Mouse (Mus musculus): ENCODE results near the gene Faf2.
"Not testable (repeated sequence)": the region's sequence is repeated elsewhere in the genome, so short reads cannot be mapped to it uniquely, and the experiment has no call there.

Gene Faf2

GRCm38 (mm10) chr13:54607204-54607603 lies 14.4 kb upstream of the Faf2 start:
- DNase-seq: no peak

- no peak for DNase-seq
These were observed 13.6 kb upstream of the Faf2 start for GRCm38 (mm10) chr13:54608002-54608401.

GRCm38 (mm10) chr13:54608666-54609065 lies 12.9 kb upstream of the Faf2 start:
- DNase-seq: peak; percentile 53 to 69

GRCm38 (mm10) chr13:54609301-54609700 lies 12.3 kb upstream of the Faf2 start:
- no peak for DNase-seq

GRCm38 (mm10) chr13:54610613-54610971 lies 11.0 kb upstream of the Faf2 start:
- no peak for DNase-seq

GRCm38 (mm10) chr13:54610972-54611754 lies 10.4 kb upstream of the Faf2 start, which contains the start of gene Cltb:
Cltb (minus strand) TSS chr13:54611344.
- DNase-seq: peak; percentile 98

- DNase-seq: not testable (repeated sequence)
These were observed 8.4 kb upstream of the Faf2 start for GRCm38 (mm10) chr13:54613141-54613540.

- DNase-seq: no peak
These were observed 5.3 kb upstream of the Faf2 start for GRCm38 (mm10) chr13:54616307-54616706.

- DNase-seq: no peak
These were observed 4.6 kb upstream of the Faf2 start for GRCm38 (mm10) chr13:54616998-54617397.

- DNase-seq: no peak
These were observed 457 bp downstream of the Faf2 start for GRCm38 (mm10) chr13:54621960-54622521.

- DNase-seq: no peak
These were observed 7.5 kb downstream of the Faf2 start for GRCm38 (mm10) chr13:54629128-54629527.

GRCm38 (mm10) chr13:54632731-54633277 lies 11.2 kb downstream of the Faf2 start:
- no peak for DNase-seq

- DNase-seq: no peak
These were observed 13.4 kb downstream of the Faf2 start for GRCm38 (mm10) chr13:54635011-54635410.

- DNase-seq: no peak
These were observed 28.9 kb downstream of the Faf2 start for GRCm38 (mm10) chr13:54650461-54650860.

- no peak for DNase-seq
These were observed 39.3 kb downstream of the Faf2 start for GRCm38 (mm10) chr13:54660877-54661276.

- DNase-seq: no peak
These were observed 39.8 kb downstream of the Faf2 start for GRCm38 (mm10) chr13:54661358-54661757.

GRCm38 (mm10) chr13:54663999-54664398 lies 42.4 kb downstream of the Faf2 start:
- no peak for DNase-seq

- no peak for DNase-seq
These were observed 42.9 kb downstream of the Faf2 start for GRCm38 (mm10) chr13:54664509-54664908.

- no peak for DNase-seq
These were observed 43.5 kb downstream of the Faf2 start for GRCm38 (mm10) chr13:54665062-54665461.

- DNase-seq: no peak
These were observed 48.9 kb downstream of the Faf2 start for GRCm38 (mm10) chr13:54670491-54670890.

GRCm38 (mm10) chr13:54675895-54676590 lies 54.5 kb downstream of the Faf2 start:
- no peak for DNase-seq

- DNase-seq: no peak
These were observed 56.7 kb downstream of the Faf2 start for GRCm38 (mm10) chr13:54678263-54678662.

GRCm38 (mm10) chr13:54680184-54680853 lies 58.7 kb downstream of the Faf2 start:
- no peak for DNase-seq
